Mouse (Mus musculus) CD4-positive, CD25-positive, alpha-beta regulatory T cell, adult 9 weeks (primary cell): ENCODE data around the gene Mgat1. TPM values are rescaled to one million over a fixed set of nuclear protein-coding genes. Genes with fewer than 3 reads are reported as not detected.

Source experiments
- polyA plus RNA-seq: library from polyadenylated mRNA; unstranded; fragments of 100-300 nt; shearing (Covaris generic); gene quantifications from one replicate; pipeline ENCODE4 v1.2.1, GENCODE M21; 2017

Mgat1 gene
- 117 TPM for polyA plus RNA-seq

GRCm38 (mm10) chr11:49243727-49244594 is at the start of gene Mgat1:
Gene Mgat1 (plus strand): TSS chr11:49244191.

GRCm38 (mm10) chr11:49203129-49203768 is 40.7 kb upstream of the Mgat1 start, which contains the start of gene Zfp62:
Gene Zfp62 (plus strand): TSS chr11:49203292.

GRCm38 (mm10) chr11:49278222-49278621 is 34.2 kb downstream of the Mgat1 start, which contains the start of gene Olfr1393:
Gene Olfr1393 (plus strand): TSS chr11:49278304.

GRCm38 (mm10) chr11:49284982-49285381 is 41.0 kb downstream of the Mgat1 start, which contains the start of gene Olfr1392:
Gene Olfr1392 (plus strand): TSS chr11:49285282.

GRCm38 (mm10) chr11:49304441-49304840 is 60.5 kb downstream of the Mgat1 start, which contains the start of gene Olfr10:
Gene Olfr10 (plus strand): TSS chr11:49304741.

Other genes starting within 250 kb of the Mgat1 start
- 161 TPM for gene 9930111J21Rik2, start 192.9 kb upstream of the Mgat1 start, polyA plus RNA-seq
- gene Tgtp2, start 180.0 kb upstream of the Mgat1 start, polyA plus RNA-seq = 361 TPM
- gene Ifi47, start 167.6 kb upstream of the Mgat1 start, polyA plus RNA-seq = 537 TPM
- not detected for gene Olfr1396, start 129.3 kb upstream of the Mgat1 start, polyA plus RNA-seq
- gene Olfr1395, start 101.9 kb upstream of the Mgat1 start, polyA plus RNA-seq = not detected
- gene Olfr1394, start 89.8 kb upstream of the Mgat1 start, polyA plus RNA-seq = not detected
- gene Btnl9, start 57.0 kb upstream of the Mgat1 start, polyA plus RNA-seq = not detected
- 82.0 TPM for gene Zfp62, start 40.9 kb upstream of the Mgat1 start, polyA plus RNA-seq
- gene Olfr1393, start 34.1 kb downstream of the Mgat1 start, polyA plus RNA-seq = not detected
- not detected for gene Olfr1392, start 41.1 kb downstream of the Mgat1 start, polyA plus RNA-seq
- not detected for gene Olfr10, start 60.5 kb downstream of the Mgat1 start, polyA plus RNA-seq
- gene Olfr1391, start 78.6 kb downstream of the Mgat1 start, polyA plus RNA-seq = not detected
- gene Olfr1390, start 91.0 kb downstream of the Mgat1 start, polyA plus RNA-seq = not detected
- gene Olfr1389, start 178.9 kb downstream of the Mgat1 start, polyA plus RNA-seq = not detected
- not detected for gene Olfr1388, start 192.4 kb downstream of the Mgat1 start, polyA plus RNA-seq
- not detected for gene Olfr1387, start 211.2 kb downstream of the Mgat1 start, polyA plus RNA-seq
- not detected for gene Olfr1386, start 220.9 kb downstream of the Mgat1 start, polyA plus RNA-seq
- gene Olfr1385, start 244.9 kb downstream of the Mgat1 start, polyA plus RNA-seq = not detected